ENCODE assay signal across 1 mouse cellular context in genomic region chr11:72489397-72489796, GRCm38 (mm10).
TF ChIP-seq lines count a peak whose summit lies in the region.

No protein-coding gene starts in this region.

TF ChIP-seq in MEL, 35 proteins besides CTCF, POLR2A, EP300 and RAD21 (continued from another document):
- TF ChIP-seq MYC (IDR thresholded peaks at IDR 0.05; ENCODE audit: low read depth, low read length), result no peak
